Mouse (Mus musculus): ENCODE data around the gene Elmo1.

GRCm38 (mm10) chr13:20597307-20597706, 506.9 kb downstream of the Elmo1 start:
- TF ChIP-seq GATA2 (IDR thresholded peaks at IDR 0.05; ENCODE audit: borderline replicate concordance, low read depth, low read length), result no peak
- TF ChIP-seq CTCF (IDR thresholded peaks at IDR 0.05; ENCODE audit: low read depth, low read length), result no peak
